Mouse (Mus musculus) limb, embryonic 14.5 days (tissue): ENCODE measurements around the gene Map4k3. TPM values are rescaled to one million over a fixed set of nuclear protein-coding genes. Genes with fewer than 3 reads are reported as not detected.

ENCODE experiments used
- ATAC-seq: fragments of 200-750 bp; cut with Nextera tagmentation; 2 replicates; pipeline ENCODE4 v1.8.0; 2017; ENCODE audit warnings: low read depth, moderate number of reproducible peaks, moderate TSS enrichment; ENCODE audit not compliant: low FRiP score
- DNase-seq: peaks from one replicate; pipeline ENCODE4 v3.0.0-alpha.2; 2015; ENCODE audit warnings: low spot score
- H3K27ac ChIP-seq: fragments of 300-500 bp; sonication (generic); replicated peaks from 2 replicates; pipeline ENCODE4 v1.5.1; 2014; ENCODE audit warnings: low read depth, mild to moderate bottlenecking, low read length, moderate library complexity, mixed read lengths
- H3K27me3 ChIP-seq: fragments of 300-500 bp; sonication (generic); 2 replicates; pipeline ENCODE4 v1.6.1; 2014; ENCODE audit warnings: low read length, mixed read lengths; ENCODE audit not compliant: control insufficient read depth, insufficient read depth
- H3K36me3 ChIP-seq: fragments of 300-500 bp; sonication (generic); 2 replicates; pipeline ENCODE4 v1.6.1; 2014; ENCODE audit warnings: mild to moderate bottlenecking, low read length, moderate library complexity, mixed read lengths; ENCODE audit not compliant: control insufficient read depth, insufficient read depth
- H3K4me1 ChIP-seq: fragments of 300-500 bp; sonication (generic); 2 replicates; pipeline ENCODE4 v1.6.1; 2014; ENCODE audit warnings: antibody characterized with exemption, low read length, mixed read lengths; ENCODE audit not compliant: control insufficient read depth, insufficient read depth
- H3K4me2 ChIP-seq: fragments of 300-500 bp; sonication (generic); replicated peaks from 2 replicates; pipeline ENCODE4 v1.6.1; 2014; ENCODE audit warnings: low read depth, mild to moderate bottlenecking, low read length, moderate library complexity; ENCODE audit not compliant: severe bottlenecking
- H3K4me3 ChIP-seq: fragments of 300-500 bp; sonication (generic); replicated peaks from 2 replicates; pipeline ENCODE4 v1.5.1; 2014; ENCODE audit warnings: low read length
- H3K9ac ChIP-seq: fragments of 300-500 bp; sonication (generic); 2 replicates; pipeline ENCODE4 v1.6.1; 2014; ENCODE audit warnings: mild to moderate bottlenecking, low read depth, low read length, moderate library complexity; ENCODE audit not compliant: severe bottlenecking
- H3K9me3 ChIP-seq: fragments of 300-500 bp; sonication (generic); 2 replicates; pipeline ENCODE4 v1.6.1; 2016; ENCODE audit warnings: low read length; ENCODE audit not compliant: control insufficient read depth
- POLR2A ChIP-seq: fragments of 200-500 bp; IDR thresholded peaks from 2 replicates; pipeline ENCODE4 v1.8.0; 2012; ENCODE audit warnings: inconsistent platforms, mild to moderate bottlenecking, moderate library complexity, borderline replicate concordance; ENCODE audit not compliant: insufficient read depth, insufficient read length; ENCODE audit errors: extremely low read depth
- WGBS: fragments of 180-500 bp; shearing (Covaris S2); extraction: QIAGEN DNeasy Blood & Tissue Kit; methylation state at CpG from one replicate; pipeline ENCODE4 v1.1.7; 2014; 5-methylcytosine and 5-hydroxymethylcytosine counted together
- polyA plus RNA-seq, 2 experiments: library from polyadenylated mRNA; depleted of rRNA in 1 of 2; stranded (reverse) in 1 of 2; unstranded in 1 of 2; fragments of >200 nt; fragmentation: Nextera tagmentation in 1 of 2; extraction: Ambion mirVana in 1 of 2; gene quantifications; 2 replicates each; pipeline versions ENCODE4 v1.2.1 to v1.2.3; 2012 to 2014

The Map4k3 gene
- polyA plus RNA-seq, 2 experiments: 42.6 to 50.2 TPM

DNA sequence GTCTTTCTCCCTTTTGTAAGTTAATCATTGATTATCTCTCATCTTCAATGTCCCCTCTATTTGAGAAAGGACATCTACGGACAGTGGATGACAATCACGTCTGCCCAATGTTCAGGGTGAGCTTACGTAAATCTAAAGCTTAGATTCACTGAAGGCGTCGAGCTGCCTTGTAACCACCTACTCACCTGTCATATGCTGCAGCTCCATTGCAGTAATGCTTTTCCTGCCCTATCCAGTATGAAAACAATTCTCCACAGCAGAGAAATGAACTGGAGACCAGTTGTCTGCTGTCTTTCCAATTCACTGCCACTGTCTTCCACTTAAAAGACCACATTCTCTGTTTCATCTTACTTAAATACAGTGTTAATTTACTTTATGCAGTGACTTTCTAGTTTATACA is 68.5 kb downstream of the Map4k3 start:
- no peak for ATAC-seq

DNA sequence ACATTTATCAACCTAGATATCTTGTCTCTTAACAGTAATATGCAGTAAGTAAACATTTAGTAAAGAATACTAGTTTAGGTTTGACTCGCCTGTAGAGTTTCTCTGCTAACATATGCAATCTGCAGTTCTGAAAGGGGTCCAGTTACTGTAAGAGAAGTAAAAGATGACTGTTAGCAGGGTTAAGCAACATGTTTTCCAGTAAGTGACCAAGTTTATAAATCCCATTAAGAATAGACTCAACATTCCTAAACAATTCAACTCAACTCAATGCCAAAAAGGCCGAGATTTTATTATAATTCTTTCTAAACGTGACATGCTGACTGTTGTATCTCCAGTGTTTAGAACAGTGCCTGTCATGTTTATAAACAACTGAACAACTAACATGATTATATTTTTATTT is 74.0 kb downstream of the Map4k3 start:
- Histone ChIP-seq H3K4me1 (no peaks in the 10 kb centered on the region), H3K27ac (no peak overlapping the region), H3K9me3 (no peaks in the 10 kb centered on the region), H3K27me3 (no peaks in the 10 kb centered on the region), H3K4me2 (no peak overlapping the region), H3K4me3 (no peak overlapping the region), H3K36me3 (peaks cover 27% of the 10 kb centered on the region), H3K9ac (no peak overlapping the region)
- 84% methylated on average over 3 of the region's 3 CpGs for WGBS
- ATAC-seq: no peak
- no peak for TF ChIP-seq POLR2A
- no peak for DNase-seq

More for the DNA sequence above, 68.5 kb downstream of the Map4k3 start:
- no peaks in the 10 kb centered on the region for H3K27me3 ChIP-seq
- H3K4me2 ChIP-seq: no peak overlapping the region
- WGBS: 94% methylated on average over 5 of the region's 5 CpGs
- H3K36me3 ChIP-seq: peaks cover 12% of the 10 kb centered on the region
- peaks cover 5% of the 10 kb centered on the region; the same call in 1 of the 2 replicates for H3K4me1 ChIP-seq
- no peak for DNase-seq
- H3K9me3 ChIP-seq: no peaks in the 10 kb centered on the region
- H3K9ac ChIP-seq: no peak overlapping the region
- H3K27ac ChIP-seq: no peak overlapping the region
- no peak overlapping the region for H3K4me3 ChIP-seq
- no peak for TF ChIP-seq POLR2A

DNA sequence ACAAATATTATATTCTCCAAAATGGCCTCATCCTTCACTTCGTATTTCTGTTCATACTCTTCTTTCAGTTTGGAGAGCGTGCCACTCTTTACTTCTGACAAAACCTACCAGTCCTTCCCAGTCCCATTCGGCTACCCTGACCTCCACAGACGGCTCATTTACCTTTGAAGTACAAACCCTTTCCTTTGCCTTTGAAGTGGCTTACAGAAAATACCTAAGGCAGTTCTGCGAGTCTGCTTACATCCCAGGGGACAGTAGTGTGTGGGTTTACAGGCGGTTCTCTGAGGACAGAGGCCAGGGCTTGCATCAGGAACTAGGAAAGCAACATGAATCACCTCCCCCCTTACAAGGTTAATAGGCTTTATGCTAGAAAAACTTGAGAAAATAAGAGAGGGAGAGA is 75.5 kb downstream of the Map4k3 start:
- Histone ChIP-seq H3K9me3 (no peaks in the 10 kb centered on the region), H3K27me3 (no peaks in the 10 kb centered on the region), H3K9ac (no peak overlapping the region), H3K4me1 (no peaks in the 10 kb centered on the region), H3K36me3 (peaks cover 38% of the 10 kb centered on the region), H3K27ac (no peak overlapping the region), H3K4me2 (no peak overlapping the region), H3K4me3 (no peak overlapping the region)
- no peak for DNase-seq
- 36% methylated on average over 6 of the region's 6 CpGs for WGBS
- no peak for TF ChIP-seq POLR2A
- no peak for ATAC-seq

DNA sequence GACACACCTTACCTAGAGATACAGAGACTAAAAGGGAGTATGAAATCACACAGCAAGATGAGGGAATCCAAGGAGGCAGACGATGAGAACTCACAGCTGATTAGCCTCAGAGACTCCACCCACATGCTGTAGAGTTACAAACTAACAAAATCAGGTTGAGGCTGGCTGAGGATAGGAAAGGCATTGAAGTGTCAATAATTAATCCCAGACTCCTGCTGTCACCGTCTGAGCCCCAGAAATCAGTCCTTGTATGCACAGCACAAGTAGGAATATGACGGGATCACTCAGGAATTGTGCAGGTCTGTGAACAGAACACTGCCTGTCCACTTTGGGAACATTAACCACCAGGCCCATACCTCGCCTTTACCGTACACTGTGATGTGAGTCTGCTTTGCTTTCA is 81.4 kb downstream of the Map4k3 start:
- WGBS: 61% methylated on average over 5 of the region's 5 CpGs
- no peak overlapping the region for H3K9ac ChIP-seq
- DNase-seq (no peak), ATAC-seq (no peak)
- H3K36me3 ChIP-seq: peaks cover 66% of the 10 kb centered on the region
- H3K9me3 ChIP-seq: no peaks in the 10 kb centered on the region
- H3K27me3 ChIP-seq: no peaks in the 10 kb centered on the region
- no peak overlapping the region for H3K27ac ChIP-seq
- H3K4me3 ChIP-seq: no peak overlapping the region
- no peak overlapping the region for H3K4me2 ChIP-seq
- TF ChIP-seq POLR2A: no peak
- H3K4me1 ChIP-seq: no peaks in the 10 kb centered on the region

DNA sequence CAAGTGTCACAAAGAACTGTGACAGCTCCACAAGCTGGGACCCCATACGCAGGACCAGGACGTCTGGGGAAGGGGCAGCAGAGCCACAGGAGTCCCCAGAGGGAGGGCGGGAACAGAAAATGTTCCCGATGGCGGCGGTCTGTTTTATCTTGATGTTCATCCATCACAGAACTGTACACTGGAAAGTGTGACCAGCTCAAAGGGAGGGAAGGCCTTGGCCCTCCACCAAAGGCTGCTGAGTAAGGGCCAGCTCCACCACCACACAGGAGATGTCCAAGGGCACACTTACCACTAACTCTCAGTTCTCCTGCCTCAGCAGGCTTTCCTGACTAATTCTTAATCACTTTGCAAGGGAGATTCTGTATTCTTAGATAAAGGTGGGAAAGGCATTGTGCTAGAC is 82.2 kb downstream of the Map4k3 start:
- H3K36me3 ChIP-seq: peaks cover 69% of the 10 kb centered on the region
- TF ChIP-seq POLR2A: no peak

DNA sequence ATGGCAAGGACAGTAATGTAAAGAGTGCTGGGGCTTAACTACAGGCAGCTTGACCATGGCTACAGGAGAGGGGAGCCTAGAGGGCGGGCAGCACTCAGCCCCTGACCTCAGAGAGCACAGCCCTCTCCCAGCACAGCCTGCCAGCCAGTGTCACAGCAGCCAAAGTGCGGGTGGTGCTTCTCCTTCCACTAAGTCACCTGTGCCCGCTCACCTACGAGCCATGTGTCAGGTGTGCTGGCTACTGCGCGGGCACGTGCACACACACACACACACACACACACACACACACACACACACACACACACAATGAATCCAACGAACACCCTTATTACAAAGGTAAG is 82.6 kb downstream of the Map4k3 start:
- no peaks in the 10 kb centered on the region for H3K27me3 ChIP-seq
- ATAC-seq (no peak), DNase-seq (no peak)
- no peak overlapping the region for H3K4me3 ChIP-seq
- peaks cover 72% of the 10 kb centered on the region for H3K36me3 ChIP-seq
- no peak overlapping the region for H3K27ac ChIP-seq
- WGBS: 95% methylated on average over 8 of the region's 8 CpGs
- H3K9ac ChIP-seq: no peak overlapping the region
- H3K4me1 ChIP-seq: no peaks in the 10 kb centered on the region
- no peak overlapping the region for H3K4me2 ChIP-seq
- no peak for TF ChIP-seq POLR2A
- no peaks in the 10 kb centered on the region for H3K9me3 ChIP-seq

More for the DNA sequence above, 82.2 kb downstream of the Map4k3 start:
- Histone ChIP-seq H3K4me2 (no peak overlapping the region), H3K4me1 (no peaks in the 10 kb centered on the region), H3K27me3 (no peaks in the 10 kb centered on the region), H3K27ac (no peak overlapping the region), H3K9ac (no peak overlapping the region), H3K4me3 (no peak overlapping the region), H3K9me3 (no peaks in the 10 kb centered on the region)
- no peak for DNase-seq
- 91% methylated on average over 6 of the region's 6 CpGs for WGBS
- no peak for ATAC-seq
